Mouse (Mus musculus) cerebellum, postnatal 14 days (tissue): ENCODE data around the gene Atl2.
A peak's percentile ranks its signal among the peaks of the same experiment; 100 is the strongest.

Experiments used
- DNase-seq, 2 experiments: peaks; one replicate each; pipeline ENCODE4 v3.0.0; 2021; ENCODE audit warnings: mixed read lengths in 2 of 2

Atl2 gene

DNA sequence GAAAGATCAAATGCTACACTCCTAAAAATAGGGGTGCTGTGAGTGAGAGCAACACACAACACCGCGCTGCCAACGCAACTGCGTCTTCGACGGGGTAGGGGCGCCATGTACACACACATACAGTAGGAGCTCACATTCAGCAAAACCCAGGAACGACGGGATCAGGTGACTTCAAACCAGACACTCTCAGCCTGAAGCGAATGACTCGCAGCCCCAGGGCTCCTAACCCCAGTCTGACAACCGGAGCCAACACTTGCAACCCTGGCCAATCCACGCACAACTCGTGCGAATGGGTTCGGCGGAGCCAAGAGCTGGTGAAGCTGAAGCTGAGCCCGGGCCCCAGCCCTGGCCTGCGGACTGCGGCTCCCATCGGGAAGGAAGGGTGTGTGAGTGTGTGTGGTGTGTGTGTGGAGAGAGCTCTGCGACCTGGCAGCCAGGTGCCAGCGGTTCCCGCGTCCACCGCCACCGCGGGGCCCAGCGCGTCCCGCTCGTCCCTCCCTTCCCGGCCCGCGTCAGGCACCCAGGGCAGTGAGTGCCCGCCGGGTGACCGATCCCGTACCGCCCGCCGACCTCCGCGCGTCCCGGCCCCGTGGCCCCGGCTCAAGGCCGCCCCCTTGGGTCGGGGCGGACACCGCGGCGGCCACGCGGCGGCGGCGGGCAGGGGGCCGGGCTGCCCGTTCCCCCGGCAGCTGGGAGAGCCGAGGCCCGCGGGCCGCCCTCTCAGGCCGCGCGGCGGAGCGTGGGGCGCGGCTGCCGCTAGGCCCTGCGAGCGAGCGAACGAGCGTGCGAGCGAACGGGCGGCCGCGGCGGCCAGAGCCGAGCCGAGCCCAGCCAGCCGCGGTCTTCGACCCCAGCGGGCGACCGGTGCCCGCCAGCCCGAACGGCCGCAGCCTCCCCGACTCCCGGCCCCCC is 696 bp downstream of the Atl2 start:
- peak; percentile 73 to 81 for DNase-seq

DNA sequence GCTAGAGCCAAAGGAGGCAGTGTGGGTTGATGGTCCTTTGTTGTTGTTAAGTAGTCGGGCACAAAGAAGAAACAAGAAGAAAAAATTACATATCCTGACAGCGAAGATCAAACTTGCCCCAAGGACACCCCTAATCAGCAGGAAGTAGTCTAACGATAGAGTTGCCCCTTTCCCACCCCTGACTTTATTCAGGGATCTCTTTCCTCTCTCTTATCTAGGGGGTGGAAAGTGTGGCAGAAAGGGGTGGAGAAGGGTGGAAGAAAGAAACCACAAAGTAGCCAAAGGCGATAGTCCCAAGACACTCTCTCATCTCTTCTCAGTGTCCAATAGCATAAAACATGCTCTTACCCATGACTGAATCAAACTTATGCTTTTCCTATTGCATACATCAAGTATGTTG is 1.9 kb downstream of the Atl2 start:
- no peak for DNase-seq

GRCm38 (mm10) chr17:79891944-79892343 is 4.0 kb downstream of the Atl2 start:
- no peak for DNase-seq

DNA sequence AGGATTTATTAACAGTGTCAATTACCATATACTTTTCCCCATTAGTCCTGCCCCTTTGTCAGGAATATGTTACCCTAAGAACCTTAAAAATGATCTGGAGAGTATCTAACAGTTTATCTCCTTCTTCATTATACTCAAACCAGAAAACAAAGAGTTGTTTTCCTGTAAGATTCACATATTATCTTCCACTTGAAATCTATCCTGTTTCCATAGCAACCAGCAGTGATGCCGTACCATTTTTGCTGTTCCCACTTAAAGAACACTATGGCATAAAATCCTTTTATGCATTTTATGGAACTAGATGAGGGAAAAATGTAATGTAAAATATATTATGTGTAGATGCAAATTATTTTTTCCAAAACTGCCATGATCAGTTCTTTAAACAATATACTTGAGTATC is 8.0 kb downstream of the Atl2 start:
- DNase-seq: no peak

- no peak for DNase-seq
Observed at GRCm38 (mm10) chr17:79883198-79883597, 12.7 kb downstream of the Atl2 start.

DNA sequence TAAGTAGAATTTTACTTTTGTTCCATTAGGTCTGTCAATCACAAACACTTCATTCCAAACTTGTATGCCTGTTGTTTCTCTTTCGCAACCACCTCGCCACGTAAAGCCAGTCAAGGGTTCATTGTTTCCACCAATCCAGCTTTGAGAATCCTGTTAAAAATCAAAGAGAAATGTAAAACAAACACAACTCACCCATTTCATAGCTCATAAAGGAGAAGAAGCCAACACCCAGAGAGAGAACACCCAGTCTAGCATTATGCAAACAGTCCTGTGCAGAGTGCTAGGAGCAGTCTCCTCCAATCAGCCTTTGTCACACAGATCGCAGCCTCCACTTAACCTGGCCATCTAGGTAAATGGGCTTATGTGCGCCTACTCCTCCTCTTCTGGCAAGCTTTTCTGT is 30.9 kb downstream of the Atl2 start:
- no peak for DNase-seq

- no peak for DNase-seq
Observed at GRCm38 (mm10) chr17:79864503-79864902, 31.4 kb downstream of the Atl2 start.

GRCm38 (mm10) chr17:79862038-79862437 is 33.9 kb downstream of the Atl2 start:
- peak; percentile 59 to 67 for DNase-seq

- DNase-seq: no peak
Observed at GRCm38 (mm10) chr17:79855533-79855932, 40.4 kb downstream of the Atl2 start.

- no peak for DNase-seq
Observed at GRCm38 (mm10) chr17:79848385-79848784, 47.5 kb downstream of the Atl2 start.

DNA sequence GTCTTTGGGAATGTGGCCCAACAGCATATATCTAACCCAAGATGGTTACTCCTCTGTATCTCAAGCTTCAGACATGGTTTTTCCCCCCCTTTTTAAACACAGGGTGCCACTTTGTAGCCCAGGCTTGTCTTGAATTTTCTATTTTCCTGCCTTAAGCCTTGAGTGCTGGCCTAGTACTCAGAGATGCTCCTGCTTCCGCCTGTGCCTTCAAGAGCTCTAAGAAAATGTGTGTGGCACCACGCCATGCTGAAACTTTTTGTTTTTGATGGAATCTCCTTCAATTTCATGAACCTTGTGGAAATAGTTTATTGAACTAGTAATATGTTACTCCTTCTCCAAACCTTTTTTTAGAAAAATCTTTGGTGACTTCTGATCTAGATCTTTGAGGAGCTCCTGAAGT is 49.7 kb downstream of the Atl2 start:
- DNase-seq: no peak

- no peak for DNase-seq
Observed at GRCm38 (mm10) chr17:79845695-79846094, 50.2 kb downstream of the Atl2 start.

DNA sequence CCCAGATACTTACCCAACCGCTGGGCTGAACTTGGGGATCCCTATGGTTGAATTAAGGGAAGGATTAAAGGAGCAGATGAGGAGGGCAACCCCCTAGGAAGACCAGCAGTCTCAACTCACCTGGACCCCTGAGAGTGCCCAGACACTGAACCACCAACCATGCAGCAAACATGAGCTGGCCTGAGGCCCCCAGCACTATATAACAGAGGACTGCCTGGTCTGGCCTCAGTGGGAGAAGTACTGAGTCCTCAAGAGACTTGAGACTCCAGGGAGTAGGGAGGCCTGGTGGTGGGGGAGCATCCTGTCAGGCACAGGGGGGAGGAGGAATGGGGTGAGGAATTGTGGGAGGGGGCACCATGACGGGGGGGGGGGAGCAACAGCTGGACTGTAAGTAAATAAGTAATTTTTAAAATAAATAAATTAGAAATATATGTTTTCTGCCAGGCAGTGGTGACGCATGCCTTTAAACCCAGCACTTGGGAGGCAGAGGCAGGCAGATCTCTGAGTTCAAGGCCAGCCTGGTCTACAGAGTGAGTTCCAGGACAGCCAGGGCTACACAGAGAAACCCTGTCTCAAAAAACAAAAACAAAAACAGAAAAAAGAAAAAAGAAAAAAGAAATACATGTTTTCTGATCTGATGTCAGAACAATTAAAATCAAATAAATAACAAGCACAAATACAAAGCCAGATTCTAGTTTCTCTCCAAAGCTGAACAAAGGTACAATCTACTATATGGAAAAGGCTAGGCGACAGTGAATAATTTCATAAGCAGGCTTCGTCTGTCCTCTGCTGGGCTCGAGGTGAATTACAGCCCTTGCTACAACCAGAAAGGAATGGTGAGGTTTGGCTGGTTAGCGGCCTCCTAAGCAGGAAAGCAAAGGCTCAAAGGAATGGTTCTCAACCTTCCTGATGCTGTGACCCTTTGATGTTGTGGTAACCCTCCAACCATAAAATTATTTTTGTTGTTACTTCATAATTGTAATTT is 55.4 kb downstream of the Atl2 start:
- DNase-seq: peak; percentile 85 to 89

DNA sequence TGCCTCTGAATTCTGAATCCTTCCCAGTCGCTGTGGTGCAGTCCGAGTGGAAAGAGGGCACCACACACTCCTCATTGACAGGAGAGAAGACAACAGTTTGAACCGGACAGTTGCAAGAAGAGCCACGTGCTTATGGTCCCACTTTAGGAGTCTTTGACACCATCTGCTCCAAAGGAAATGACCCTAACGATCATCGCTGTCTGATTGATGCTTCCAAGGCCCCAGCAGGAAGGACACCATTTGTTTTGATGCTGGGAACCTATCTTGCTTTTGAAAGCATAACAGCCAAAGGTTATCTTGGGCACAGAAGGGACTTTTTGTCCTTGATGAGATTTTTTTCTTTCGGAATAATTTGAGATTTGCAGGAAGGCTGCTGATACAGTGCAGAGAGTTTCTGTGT is 58.9 kb downstream of the Atl2 start:
- DNase-seq: no peak

DNA sequence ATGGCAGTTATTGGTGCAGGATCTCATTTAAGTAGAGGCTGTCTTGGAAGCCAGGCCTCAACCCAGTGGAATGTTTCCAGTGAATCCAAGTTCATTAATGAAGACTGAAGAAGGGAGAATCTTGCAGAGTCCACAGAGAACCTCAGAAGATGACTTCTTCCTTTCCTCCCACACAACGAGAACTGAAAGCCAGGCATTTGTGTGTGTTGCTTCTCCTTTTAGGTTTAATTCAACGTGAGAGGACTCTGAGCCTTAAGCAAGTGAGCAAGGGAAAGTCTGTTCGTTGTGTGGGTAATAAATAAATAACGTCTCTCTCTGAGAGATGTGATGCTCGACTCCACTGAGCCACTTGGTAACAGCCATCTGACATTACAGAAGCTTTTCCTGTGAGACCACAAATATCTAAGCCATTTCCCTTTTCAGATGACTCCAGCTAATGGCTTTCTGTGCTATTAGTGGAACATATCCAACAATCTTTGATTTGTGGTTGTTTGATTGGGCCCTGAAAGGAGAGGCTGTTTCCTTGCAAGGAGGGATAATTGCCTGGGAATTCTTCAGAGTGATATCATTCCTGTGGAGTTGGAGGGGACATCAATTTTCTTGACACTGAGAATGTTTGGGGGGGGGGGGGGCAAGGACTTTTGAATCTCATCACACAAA is 60.1 kb downstream of the Atl2 start:
- no peak for DNase-seq

GRCm38 (mm10) chr17:79832284-79832683 is 63.6 kb downstream of the Atl2 start:
- no peak for DNase-seq

DNA sequence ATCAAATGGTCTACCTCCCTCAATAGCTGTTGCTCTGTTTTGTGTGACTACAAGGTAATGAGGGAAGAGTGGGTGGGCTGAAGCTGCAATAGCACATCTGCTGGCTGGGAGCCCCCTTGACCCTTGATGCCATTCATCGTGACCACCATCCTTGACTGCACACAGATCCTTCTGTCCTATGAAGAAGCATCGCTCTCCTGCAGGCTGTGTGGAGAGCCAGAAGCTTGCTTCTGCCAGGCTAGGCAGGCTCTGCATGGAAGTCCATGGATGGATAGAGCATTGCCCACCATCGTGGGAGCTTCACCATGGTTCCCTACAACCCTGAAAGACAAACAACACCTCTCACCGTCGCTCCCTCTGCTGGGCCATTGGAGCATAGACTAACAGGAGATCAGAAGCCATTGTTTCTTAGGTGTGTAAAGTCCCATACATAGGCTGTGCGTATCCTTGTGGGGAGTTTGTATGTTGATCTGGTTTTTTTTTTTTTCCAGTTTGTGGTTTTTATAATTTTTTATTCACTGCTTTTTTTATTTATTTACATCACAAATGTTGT is 69.4 kb downstream of the Atl2 start:
- peak in 1 of 2 experiments; percentile 17 for DNase-seq

DNA sequence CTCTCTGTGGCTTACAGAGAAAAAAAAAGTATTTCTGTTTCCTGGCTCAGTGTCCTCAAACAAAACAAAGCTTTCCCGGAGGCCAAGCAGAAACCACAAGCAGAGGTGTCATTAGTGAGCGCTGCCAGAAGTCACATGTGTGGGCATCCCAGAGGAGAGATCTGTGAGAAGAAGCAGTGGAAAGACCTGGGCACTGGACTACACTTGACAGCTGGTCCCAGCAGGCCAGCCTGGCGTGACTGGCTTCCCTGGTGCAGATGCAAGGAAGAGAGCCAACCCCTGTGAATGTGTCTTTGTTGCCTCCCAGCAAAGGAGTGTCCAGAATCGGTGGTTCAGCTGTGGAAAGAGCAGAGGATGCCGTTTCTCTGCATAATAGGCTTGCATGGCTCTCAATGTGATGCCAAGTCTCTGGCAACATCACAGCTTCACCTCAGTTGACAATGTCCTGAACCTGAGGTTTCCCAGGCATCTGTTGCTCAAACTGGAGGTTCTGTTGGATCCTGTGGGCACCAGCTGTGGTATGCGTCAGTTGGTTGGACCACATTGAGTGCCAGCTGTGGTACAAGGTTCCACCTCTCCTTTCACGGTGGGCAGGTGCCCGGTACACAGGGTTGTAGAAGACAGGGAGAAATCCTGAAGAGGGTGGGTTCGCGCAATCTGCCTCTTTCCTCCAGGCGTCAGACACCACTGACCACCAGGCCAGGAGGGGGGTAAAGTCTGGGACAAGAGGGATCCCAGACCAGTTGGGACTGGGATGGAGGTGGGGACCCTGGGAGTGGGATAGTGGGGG is 70.5 kb downstream of the Atl2 start:
- DNase-seq: peak; percentile 59 to 61

DNA sequence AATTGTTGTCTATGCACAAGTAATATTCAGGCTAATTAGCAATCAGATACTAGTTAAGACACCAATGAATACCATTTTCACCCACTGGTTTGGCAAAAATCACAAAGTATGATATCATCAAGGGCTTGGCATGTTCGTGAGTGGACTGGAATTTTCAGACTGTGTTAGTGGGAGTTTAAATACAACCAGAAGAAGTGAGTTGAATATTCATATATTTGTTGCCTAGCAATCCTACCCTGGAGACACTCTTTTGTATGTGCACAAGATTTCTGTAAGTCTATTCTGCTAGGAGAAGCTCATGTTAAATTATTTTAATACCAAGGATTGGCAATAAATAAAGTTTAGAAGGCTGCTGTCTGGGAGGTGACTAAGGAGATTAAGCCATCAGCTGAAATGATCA is 71.5 kb downstream of the Atl2 start:
- no peak for DNase-seq

DNA sequence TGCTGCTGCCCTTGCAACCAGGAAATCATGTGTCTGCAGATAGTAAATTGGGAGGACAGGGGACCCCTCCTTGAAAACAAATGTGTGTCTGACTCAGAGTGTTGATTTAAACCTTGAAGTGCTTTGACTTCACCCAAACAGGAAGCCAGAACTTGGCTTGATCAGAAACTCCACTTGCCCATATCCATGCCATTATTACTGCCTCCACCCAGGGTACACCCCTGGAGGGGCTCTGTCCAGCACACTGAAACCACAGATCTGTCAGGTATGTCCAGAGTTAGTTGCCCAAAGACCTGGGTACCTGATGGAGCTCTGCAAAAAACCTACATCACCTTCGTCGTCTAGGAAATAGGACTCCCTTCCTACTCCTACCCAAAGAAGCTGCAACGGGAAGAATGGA is 77.0 kb downstream of the Atl2 start:
- DNase-seq: no peak

DNA sequence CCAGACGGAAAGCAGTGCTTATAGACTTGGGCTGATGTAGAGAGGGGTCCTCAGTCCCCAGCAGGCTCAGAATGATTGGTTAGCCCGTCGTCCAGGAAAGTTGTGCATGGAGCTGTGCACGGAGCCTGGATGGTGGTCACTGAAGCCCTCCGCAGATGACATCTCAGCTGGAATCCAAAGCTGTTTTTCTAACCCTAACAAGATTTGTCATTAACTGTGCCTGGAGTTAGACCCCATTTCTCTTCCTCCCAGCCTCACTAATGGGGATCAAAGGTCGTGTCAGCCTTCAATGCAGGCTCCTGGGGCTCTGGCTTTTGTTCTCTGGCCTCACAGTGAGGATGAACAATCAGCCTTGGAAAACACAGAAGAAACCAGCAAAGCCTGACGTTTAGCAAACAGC is 77.9 kb downstream of the Atl2 start:
- DNase-seq: no peak

GRCm38 (mm10) chr17:79817551-79817950 is 78.4 kb downstream of the Atl2 start:
- DNase-seq: no peak
